Mouse (Mus musculus): ENCODE results near the gene Olfr223. TPM values are rescaled to one million over a fixed set of nuclear protein-coding genes. Genes with fewer than 3 reads are reported as not detected.
"Not testable (repeated sequence)": the region's sequence is repeated elsewhere in the genome, so short reads cannot be mapped to it uniquely, and the experiment has no call there.

Olfr223 gene
- polyA plus RNA-seq (2015; fragmentation: Nextera tagmentation; extraction: Ambion mirVana) = not detected in 2 replicates

GRCm38 (mm10) chr11:59593189-59593588 is at the start of gene Olfr223:
Gene Olfr223, minus strand, starts transcription at chr11:59593289.
- no peak for DNase-seq (ENCODE audit: low spot score)

DNA sequence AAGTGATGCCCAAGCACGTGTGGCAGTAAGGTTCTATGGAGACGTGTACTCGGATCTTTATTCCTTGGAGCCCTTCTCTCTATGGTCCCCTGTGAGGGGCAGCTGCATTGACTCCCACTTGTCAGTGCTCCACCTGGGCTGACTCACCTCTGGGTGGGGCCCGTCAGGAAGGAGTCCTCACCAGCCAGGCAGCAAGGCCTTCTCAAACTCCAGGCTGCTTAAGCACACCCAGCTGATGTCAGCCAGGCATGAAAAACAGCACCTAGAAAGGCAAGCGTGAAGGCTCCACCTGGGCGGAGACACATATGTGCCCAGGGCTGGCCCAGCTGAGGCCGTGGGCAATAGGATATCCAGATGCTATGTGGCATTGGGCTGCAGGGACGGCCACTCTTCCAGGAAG is 49.3 kb upstream of the Olfr223 start:
- DNase-seq (ENCODE audit: low spot score) = no peak

- DNase-seq (ENCODE audit: low spot score) = no peak
Measured at GRCm38 (mm10) chr11:59641227-59641626, 48.1 kb upstream of the Olfr223 start.

- DNase-seq (ENCODE audit: low spot score) = no peak
Measured at GRCm38 (mm10) chr11:59639957-59640643, 47.0 kb upstream of the Olfr223 start.

DNA sequence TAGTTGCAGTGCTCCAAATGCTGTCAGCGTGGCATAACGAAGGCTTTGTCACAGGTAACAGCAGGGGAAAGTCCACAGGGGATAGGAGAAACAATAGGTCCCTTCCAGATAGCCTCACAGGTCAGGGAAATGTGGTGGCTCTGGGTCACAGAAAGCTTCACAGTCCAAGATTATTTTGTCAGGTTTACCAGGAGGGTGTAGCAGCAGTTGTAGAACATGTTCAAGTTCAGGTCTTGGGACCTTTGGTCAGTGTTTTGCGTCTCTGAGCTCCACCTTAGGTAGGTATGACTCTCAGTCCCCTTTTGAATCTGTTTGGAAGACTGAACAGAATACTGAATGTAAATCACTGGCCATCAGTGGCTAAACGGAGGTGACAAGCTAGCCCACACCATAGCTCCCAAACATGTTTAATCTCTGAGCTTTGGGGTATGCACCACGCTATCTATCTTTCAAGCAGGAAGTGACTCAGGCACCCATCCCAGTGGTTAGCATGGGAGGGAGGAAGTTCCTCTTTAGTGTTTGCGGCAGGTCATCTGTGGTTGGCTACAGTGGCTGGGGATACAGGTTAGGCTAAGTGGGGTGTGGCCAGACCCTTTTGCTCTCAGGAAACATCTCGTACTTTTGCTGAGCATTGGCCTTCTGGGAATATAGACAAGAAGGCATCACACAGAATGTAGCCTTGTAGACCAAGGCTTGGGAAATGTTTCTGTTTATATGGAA is 43.8 kb upstream of the Olfr223 start:
- DNase-seq (ENCODE audit: low spot score) = peak; percentile 39

- no peak for DNase-seq (ENCODE audit: low spot score)
Measured at GRCm38 (mm10) chr11:59635821-59636694, 43.0 kb upstream of the Olfr223 start.

- no peak for DNase-seq (ENCODE audit: low spot score)
Measured at GRCm38 (mm10) chr11:59635251-59635795, 42.2 kb upstream of the Olfr223 start.

GRCm38 (mm10) chr11:59634001-59634660 is 41.0 kb upstream of the Olfr223 start:
- no peak for DNase-seq (ENCODE audit: low spot score)

DNA sequence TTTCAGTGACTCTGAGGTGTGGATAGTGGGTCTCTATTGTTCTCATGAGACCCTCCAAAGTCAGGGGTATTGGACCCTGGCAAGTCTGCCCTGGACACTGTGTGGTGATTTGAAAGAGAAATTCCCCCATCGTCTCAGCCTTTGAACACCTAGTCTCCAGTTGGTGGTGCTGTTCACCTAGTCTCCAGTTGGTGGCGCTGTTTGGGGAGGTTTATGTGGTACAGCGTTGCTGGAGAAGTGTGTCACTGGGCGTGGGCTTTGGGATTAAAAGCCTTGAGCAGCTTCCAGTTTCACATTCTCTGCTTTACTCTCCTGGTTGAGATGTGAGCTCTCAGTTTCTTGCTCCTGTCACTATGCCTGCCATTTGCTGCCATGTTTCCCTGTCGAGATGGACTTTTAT is 39.9 kb upstream of the Olfr223 start:
- peak; percentile 79 for DNase-seq (ENCODE audit: low spot score)

- no peak for DNase-seq (ENCODE audit: low spot score)
Measured at GRCm38 (mm10) chr11:59631980-59632379, 38.9 kb upstream of the Olfr223 start.

- no peak for DNase-seq (ENCODE audit: low spot score)
Measured at GRCm38 (mm10) chr11:59629871-59630270, 36.8 kb upstream of the Olfr223 start.

- peak; percentile 56 for DNase-seq (ENCODE audit: low spot score)
Measured at GRCm38 (mm10) chr11:59628177-59628576, 35.1 kb upstream of the Olfr223 start.

DNA sequence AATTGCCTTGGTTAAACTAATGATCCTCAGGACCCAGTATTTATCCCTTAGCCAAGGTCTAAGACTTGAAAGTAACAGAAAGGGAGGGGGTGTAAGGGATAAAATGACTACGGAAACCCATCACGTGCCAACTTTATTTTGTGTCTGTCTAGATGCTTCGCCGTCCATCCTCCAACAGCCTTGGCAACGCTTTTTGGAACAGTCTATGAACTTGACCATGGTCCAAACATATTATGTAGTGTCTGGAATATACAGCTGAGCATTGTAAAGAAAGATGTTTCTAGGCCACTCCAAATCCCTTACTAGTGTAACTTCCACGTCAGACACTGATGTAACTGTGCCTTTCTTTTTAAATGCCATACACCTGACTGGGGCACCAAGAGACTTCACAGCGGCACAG is 33.1 kb upstream of the Olfr223 start:
- no peak for DNase-seq (ENCODE audit: low spot score)

DNA sequence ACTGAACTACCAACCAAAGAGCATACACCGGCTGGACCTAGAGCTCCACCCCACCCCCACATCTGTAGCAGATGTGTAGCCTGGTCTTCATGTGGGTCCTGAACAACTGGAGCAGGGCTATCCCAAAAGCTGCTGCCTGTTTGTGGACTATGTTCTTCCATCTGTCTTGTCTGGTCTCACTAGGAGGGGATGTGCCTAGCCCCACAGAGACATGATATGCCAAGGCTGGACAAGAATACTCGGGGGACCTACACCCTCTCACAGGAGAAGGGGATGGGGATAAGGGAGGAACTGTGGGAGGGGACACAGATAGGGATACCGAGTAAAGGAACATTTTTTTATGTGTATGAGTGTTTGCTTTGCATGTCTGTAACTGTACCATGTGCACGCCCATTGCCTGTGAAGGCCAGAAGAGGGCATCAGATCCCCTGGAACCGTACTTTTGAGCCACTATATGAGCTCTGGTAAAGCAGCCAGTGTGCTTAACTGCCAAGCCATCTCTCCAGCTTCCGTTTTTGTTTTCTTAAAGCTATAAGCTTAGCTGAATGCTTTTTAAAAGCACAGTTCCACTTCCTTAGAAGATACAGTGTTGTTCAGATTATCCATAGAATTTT is 31.0 kb upstream of the Olfr223 start:
- peak; percentile 84 for DNase-seq (ENCODE audit: low spot score)

DNA sequence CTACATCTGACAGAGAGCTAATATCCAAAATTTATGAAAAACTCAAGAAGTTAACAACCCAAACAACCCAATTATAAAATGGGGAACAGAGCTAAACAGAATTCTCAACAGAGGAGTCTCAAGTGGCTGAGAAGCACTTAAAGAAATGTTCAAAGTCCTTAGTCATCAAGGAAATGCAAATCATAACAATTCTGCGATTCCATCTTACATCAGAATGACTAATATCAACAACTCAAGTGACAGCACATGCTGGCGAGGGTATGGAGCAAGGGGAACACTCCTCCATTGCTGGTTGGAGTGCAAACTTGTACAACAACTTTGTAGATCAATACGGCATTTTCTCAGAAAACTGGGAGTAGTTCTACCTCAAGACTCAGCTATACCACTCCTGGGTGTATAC is 29.1 kb upstream of the Olfr223 start:
- DNase-seq (ENCODE audit: low spot score) = no peak

- not testable (repeated sequence) for DNase-seq (ENCODE audit: low spot score)
Measured at GRCm38 (mm10) chr11:59616986-59617385, 23.9 kb upstream of the Olfr223 start.

- no peak for DNase-seq (ENCODE audit: low spot score)
Measured at GRCm38 (mm10) chr11:59614120-59614519, 21.0 kb upstream of the Olfr223 start.

GRCm38 (mm10) chr11:59611646-59612045 is 18.6 kb upstream of the Olfr223 start:
- no peak for DNase-seq (ENCODE audit: low spot score)

GRCm38 (mm10) chr11:59602287-59602686 is 9.2 kb upstream of the Olfr223 start:
- no peak for DNase-seq (ENCODE audit: low spot score)

- peak; percentile 22 for DNase-seq (ENCODE audit: low spot score)
Measured at GRCm38 (mm10) chr11:59600872-59601271, 7.8 kb upstream of the Olfr223 start.

DNA sequence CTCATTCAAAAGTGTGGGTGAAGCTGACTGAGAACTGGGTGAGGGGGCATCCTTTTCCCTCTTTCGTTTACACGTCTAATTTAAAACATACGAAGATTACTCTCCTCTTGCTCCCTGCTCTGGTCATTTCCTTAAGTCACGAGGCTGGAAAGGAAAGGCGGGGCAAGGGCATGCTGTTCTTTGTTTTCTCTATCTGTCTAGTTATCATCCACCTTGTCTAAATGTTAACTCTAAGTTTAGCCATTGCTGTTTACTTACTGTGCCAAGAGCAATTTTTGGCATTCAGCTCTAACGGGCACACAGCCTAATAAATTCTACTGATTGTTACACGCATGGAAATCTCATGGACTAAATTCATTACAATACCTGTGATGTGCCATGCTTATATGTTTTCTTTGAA is 6.1 kb upstream of the Olfr223 start:
- DNase-seq (ENCODE audit: low spot score) = no peak

Measured in thymus, postnatal 0 days (tissue).